Mouse (Mus musculus) E14TG2a.4 (cell line): ENCODE data around the gene Foxn3.

ENCODE experiments used
- CTCF ChIP-seq: conservative IDR thresholded peaks from 2 replicates; pipeline ENCODE4 v1.5.1; 2014; ENCODE audit warnings: low read length
- NANOG ChIP-seq: IDR thresholded peaks from 2 replicates; pipeline ENCODE4 v1.6.1; 2014; ENCODE audit warnings: borderline replicate concordance, low read length, mixed read lengths
- POU5F1 ChIP-seq: IDR thresholded peaks from 2 replicates; pipeline ENCODE4 v1.6.1; 2014; ENCODE audit warnings: low read length, borderline replicate concordance

DNA sequence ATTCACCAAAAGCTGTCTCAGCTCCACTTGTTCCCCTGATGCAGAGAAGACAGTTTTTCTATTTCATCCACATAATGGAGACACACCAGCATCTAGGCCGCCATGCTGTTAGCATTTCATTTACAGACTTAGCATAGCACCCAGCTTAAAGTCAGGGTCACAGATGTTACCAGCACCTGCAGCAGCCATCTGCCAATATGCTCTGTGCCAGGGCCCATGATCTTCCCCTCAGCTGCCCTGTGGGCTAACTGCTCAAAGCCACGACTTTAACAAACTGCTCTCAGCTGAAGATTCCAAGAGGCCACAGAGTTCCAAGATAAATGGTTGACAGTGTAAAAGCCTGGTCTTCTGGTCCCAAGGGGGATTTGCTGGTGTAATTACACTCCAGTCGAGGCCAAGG lies 252.1 kb downstream of the Foxn3 start:
- TF ChIP-seq CTCF, result no peak
- no peak for TF ChIP-seq POU5F1
- no peak for TF ChIP-seq NANOG
